Mouse (Mus musculus) fibroblast of lung, adult 2 months (primary cell): ENCODE data around the gene Mthfd1l.
"Not testable (repeated sequence)": the region's sequence is repeated elsewhere in the genome, so short reads cannot be mapped to it uniquely, and the experiment has no call there.

Source experiments
- DNase-seq: peaks from one replicate; pipeline ENCODE4 v3.0.0-alpha.2; 2011; ENCODE audit warnings: low read depth

The Mthfd1l gene

DNA sequence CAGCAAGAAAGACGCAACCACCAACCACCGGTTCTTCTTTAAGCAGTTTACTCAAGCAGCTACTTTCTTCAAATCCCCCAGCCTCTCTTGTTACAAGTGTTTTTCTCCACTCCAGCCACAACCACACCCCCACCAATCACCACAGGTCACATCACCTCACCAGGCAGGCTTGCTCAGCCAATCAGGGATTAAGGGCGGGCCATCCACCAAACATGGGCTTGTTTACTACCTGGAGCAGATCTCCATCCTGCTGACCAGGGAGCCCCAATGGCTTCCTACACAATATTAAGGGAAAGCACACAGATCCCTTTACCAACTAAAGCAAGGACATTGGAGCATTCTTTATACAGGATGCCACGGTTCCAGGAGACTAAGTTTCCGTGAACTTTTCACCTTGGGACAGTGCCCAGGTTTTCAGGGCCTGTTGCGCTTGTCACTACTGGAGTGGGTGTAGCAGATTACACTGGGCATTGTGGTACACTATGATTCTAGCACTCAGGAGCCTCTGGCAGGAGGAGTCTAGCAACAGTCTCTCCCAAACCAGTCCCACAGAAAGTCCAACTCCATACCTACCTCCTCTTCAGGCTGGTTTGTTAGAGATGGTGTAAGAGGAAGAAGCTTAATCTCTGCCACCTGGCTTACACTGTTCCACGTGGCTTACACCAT lies 150.5 kb downstream of the Mthfd1l start:
- DNase-seq = not testable (repeated sequence)

- no peak for DNase-seq
Observed at GRCm38 (mm10) chr10:4124148-4124547, 151.2 kb downstream of the Mthfd1l start.

GRCm38 (mm10) chr10:4125232-4125631 lies 152.3 kb downstream of the Mthfd1l start:
- DNase-seq = no peak

DNA sequence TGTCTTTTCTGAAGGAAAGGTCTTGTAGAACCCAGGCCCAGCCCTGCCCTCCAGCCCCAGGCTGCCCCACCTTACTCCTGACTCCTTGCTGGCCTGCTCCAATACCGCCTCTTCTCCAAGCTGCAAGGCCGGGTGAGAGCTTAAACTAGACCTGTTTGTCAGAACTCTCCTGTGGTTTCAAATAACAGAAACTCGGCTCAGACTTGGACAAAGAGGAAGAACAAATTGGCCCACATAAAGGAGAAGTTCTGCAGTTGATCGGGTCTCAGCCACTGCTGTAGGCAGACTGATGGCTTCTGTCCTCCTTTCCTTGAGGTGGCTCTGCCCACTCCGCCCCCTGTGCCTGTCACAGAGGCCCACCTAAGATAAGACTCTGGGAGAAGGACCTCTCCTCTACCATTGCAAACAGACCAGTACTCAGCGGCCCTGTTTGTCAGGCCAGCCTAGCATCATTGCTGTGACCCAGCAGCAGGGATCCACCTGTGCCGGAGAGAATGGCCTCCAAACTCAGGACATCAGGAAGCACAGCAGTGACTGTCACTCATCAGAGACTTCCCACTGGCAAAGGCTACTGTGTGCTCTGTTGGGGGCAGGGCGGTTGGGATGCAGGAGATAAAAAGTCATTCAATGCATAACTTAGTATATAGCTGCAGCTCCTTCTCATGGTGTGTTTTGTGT lies 153.6 kb downstream of the Mthfd1l start:
- DNase-seq = no peak

DNA sequence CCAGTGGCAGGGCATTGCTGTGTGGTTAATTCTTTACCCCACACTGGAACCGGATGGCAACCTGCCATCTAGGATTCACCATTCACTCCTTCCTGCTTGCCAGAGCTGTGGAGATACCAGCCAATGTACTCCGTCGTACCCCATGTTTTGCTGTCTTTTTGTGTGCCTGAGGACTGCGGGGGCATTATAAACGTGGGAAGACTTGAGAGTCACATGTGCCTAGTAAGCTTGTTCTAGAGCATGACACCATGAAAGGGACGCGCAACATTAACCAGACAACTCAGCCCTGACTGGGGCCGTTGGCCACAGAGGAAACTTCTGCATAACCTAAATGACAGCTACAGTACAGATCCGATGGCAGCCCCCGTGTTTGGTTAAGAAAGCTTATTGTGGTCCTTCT lies 155.5 kb downstream of the Mthfd1l start:
- DNase-seq = no peak

- DNase-seq = no peak
Observed at GRCm38 (mm10) chr10:4128915-4129314, 156.0 kb downstream of the Mthfd1l start.

DNA sequence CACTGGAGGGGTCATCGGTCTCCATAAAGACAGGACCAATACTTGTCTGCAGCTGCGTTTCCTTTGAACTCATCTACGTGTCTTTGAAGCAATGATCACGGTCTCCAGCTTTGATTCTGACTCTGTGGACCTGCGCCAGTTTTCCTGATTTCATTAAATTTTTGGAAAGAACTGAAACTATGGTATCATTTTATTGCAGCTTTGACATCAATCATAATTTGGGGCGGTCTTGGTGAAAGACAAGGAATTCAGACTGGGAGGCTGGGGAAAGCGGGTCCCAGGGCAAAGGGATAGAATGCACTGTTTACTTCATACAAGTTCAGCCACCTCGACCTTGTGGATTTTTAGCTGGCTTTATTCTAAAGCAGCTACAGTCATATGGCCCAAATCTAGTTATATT lies 156.5 kb downstream of the Mthfd1l start:
- DNase-seq = no peak

DNA sequence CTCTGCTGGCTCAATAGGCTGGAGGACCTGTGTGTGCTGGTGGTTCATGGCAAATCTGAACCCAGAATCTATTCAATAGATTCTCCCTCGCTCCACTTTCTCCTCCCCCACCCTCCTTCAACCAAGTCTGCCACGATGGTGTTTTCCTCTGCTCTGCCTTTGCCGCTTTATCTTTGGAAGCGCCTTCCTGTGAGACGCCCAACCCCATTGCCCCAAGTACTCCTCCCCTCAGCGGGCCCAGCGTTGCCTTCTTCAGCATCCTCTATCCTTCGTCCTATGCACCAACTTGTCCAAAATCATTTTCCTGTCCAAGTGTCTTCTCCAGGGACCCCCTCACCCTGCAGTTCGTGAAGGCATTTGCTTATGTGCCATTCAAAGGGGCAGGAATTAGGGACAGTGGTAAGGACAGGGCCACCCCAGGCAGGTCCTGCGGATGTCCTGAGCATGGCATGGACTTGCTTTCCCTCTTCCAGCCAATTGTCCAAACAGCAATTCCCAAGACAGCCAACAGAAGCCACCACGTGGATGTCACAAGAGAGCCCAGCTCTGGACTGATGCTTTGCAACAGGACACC lies 157.2 kb downstream of the Mthfd1l start:
- DNase-seq = no peak

GRCm38 (mm10) chr10:4132735-4133134 lies 159.8 kb downstream of the Mthfd1l start:
- DNase-seq = no peak

GRCm38 (mm10) chr10:4135100-4135764 lies 162.3 kb downstream of the Mthfd1l start:
- DNase-seq = no peak

DNA sequence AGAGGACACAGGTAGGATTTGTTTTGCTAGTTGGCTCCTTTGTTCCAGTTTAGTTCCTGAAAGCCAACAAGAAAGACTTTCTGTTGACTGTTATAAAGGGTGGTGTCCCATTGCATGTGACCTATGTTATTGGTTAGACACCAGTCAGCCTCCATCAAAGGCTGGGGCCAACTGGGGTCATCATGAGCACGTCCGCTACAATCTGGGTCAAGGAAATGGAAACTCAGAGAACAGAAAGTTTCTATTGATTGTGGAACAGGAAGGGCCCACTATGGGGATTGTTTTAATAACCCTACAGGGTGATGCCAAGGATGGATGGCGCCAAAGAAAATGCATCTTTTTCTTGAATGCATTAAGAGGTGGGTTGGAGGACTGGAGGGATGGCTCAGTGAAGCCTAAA lies 166.6 kb downstream of the Mthfd1l start:
- DNase-seq = no peak

DNA sequence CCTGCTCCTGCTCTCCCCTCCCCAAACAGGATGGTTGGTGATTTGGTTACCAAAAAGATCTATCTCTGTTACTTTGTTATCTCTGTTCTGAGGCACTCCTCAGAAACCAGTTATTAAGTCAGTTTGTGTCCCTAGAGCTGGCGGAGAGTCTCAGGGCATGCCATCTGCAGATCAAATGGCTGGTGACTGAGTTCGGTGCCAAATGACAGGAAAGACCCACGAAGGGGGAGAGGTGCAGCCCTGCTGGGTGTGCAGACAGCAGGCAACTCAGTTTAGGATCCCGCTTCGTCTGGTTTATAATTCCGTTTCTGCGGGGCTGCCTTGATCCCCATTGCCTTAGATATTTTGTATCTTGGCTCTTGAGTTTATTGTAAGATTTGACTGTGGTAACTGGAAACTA lies 168.8 kb downstream of the Mthfd1l start:
- no peak for DNase-seq

GRCm38 (mm10) chr10:4142816-4143215 lies 169.9 kb downstream of the Mthfd1l start:
- DNase-seq = no peak

- DNase-seq = no peak
Observed at GRCm38 (mm10) chr10:4143381-4143780, 170.5 kb downstream of the Mthfd1l start.

DNA sequence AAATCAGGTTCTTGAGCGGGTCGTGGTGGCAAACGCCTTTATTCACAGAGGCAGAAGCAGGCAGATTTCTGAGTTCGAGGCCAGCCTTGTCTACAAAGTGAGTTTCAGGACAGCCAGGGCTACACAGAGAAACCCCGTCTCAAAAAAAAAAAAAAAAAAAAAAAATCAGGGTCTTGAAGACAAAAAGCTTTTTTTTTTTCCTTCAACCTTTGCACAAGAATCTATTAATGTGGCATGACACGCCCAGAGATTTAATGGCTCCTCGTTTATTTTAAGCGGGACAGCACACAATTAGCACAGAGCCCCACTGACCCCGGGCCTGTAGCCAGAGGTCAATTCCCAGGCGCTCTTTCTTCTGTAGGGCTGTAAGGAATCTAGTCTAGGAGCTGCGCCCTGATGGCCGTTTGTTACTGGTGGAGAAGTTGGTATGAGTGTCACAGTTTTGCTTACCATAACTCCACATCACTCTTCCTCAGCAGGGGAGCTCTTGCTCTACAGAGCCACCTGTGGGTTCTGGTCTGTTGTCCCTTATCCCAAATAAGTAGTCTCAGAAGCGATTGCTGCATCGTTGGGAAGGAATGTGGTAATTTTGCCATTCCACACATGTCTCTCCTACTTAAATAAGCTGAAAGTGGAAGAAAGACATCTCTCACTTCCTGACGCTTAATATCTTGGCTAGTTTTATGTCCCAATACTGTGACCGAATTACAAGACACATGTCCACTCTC lies 172.3 kb downstream of the Mthfd1l start:
- DNase-seq = no peak

DNA sequence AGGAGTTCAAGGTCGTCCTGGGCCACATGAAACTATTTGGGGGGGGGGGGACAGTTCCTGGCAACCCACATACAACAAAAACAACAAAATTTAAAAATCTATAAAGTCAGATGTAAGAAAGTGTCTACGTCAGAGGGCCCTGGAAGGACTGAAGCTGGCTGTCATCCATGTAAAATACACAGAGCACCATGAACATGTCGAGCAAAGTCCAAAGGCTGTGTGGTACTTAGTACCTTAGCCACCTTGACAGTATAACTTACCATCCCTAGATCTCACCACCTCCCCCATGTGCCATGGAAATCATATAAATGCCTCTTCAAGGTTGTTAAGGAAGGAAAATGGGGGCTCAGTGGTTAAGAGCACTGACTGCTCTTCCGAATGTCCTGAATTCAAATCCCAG lies 174.0 kb downstream of the Mthfd1l start:
- DNase-seq = no peak

GRCm38 (mm10) chr10:4151159-4151558 lies 178.2 kb downstream of the Mthfd1l start:
- DNase-seq = no peak

GRCm38 (mm10) chr10:4151862-4152776 lies 179.2 kb downstream of the Mthfd1l start:
- no peak for DNase-seq

GRCm38 (mm10) chr10:4153031-4153430 lies 180.1 kb downstream of the Mthfd1l start:
- no peak for DNase-seq

DNA sequence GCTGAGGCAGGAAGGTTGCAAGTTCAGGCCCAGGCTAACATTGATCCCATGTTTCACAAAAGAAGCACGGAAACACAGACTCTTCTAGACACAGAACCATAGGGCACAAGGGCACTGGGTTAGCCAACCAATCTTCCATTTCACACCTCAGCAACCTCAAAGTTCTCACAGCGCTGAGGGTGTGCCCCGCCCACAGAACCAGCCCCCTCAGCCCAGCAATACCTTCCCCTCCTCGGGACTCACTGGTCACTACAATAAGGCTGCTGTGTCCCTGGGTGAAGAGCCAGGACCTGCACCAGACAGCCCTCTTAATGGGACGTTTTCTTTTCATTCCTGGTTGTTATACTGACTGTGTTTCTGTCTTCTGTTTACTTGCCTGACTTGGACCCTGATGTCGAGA lies 181.1 kb downstream of the Mthfd1l start:
- DNase-seq = no peak

DNA sequence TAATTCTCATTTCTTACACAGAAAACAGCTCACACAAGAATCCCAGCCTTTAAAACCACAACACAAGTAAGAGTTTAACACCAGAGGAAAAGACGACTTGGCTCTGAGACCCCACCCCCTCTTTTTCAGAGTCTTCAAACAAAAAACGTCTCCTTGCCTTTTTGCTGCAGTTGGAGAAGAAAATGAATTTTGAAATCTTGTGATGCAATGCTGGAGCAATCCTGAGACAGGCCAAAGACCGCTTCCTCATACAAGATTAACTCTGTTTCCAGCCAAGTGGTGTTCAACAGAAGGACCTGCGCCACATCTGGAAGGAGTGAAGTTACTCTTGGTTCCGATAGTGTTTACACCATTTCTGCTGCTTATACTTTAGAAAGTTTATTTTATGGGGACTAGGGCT lies 182.6 kb downstream of the Mthfd1l start:
- DNase-seq = peak; percentile 54
